Mouse (Mus musculus) embryo, embryonic 11.5 days (tissue): ENCODE measurements around the gene Tshz2.
A peak's percentile ranks its signal among the peaks of the same experiment; 100 is the strongest.

Experiments
- DNase-seq: peaks from one replicate; pipeline ENCODE4 v3.0.0-alpha.2; 2012; ENCODE audit warnings: low read depth, low spot score

The Tshz2 gene

GRCm38 (mm10) chr2:170104396-170104795, 471.6 kb downstream of the Tshz2 start:
- DNase-seq: no peak

- DNase-seq: no peak
Measured at GRCm38 (mm10) chr2:170106000-170106399, 473.2 kb downstream of the Tshz2 start.

- no peak for DNase-seq
Measured at GRCm38 (mm10) chr2:170107791-170108190, 475.0 kb downstream of the Tshz2 start.

DNA sequence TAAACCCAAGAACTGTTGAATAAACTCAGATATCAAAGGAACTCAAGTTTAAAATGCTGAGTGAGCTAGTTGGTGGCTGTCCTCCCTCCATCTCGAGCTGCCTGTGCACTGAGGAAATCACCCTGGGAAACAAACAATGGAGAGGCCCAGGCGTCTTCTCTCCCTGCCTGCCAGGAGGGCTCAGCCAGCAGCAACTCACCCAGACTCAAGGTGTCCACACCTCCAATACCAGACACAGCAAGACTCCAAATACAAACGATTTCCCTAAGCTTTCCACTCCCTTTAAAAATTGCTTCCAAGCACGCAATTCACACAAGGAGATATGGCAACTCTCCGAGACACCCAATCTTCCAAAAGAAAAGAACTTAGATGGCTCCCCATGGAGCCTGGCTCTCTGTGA, 476.7 kb downstream of the Tshz2 start:
- no peak for DNase-seq

DNA sequence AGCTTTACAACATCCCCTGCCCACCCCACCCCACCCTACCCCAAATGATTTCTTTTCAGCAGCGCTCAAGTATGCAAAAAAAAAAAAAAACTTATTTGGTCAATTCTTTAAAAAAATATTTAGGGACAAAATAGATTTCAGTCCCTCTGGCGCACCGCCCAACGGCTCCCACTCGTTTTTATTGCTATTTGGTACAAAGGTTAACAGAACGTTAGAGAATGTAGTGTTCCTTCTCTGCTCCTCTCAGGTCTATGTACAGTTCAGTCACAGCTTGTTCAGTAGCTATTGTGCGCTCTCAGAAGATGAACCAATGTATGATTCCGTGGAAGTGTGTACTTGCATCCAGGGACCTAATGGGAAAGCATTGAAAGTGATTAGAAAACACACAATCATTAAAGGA, 477.5 kb downstream of the Tshz2 start:
- no peak for DNase-seq

GRCm38 (mm10) chr2:170116704-170117281, 484.0 kb downstream of the Tshz2 start:
- peak; percentile 50 for DNase-seq

DNA sequence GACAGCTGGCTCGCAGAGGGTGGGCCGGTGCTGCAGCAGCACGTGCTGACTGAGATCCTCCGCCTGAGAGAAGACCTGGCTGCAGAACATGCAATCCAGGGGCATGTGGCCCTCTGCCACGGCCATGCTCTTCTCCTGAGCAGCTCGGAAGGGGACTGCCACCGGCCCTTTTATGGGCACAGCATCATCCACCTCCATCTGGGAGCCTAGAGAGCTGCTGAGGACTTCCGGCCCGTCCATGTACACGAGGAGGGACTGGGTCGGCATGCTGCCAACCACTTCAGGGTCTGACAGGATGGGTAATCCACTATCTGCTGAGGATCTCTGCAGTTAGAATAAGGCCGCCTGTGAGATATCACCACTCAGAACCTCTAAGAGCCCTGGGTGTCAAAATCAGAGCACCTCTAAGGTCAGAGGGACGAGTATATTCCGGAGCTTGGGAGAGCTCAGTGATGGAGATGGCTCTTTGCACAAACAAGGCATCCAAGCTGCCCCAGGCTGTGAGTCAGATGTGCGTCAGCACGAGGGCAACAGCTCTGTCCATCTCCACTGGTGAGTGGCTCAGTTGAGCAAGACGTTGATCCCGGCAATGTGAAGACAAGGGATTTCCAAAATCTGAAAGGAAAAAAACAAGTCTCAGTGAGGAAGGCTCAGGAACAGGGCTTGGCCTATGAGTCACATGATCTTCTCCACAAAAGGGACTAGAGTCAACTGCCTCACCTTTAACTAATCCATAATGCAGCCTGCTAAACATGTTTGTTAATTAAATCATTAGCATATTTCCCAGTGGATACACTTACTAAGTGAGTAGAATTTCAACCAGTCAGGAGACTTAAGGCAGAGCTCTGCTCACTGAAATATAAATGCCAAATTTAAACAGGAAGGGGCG, 487.6 kb downstream of the Tshz2 start:
- no peak for DNase-seq
